In the genomic region with DNA sequence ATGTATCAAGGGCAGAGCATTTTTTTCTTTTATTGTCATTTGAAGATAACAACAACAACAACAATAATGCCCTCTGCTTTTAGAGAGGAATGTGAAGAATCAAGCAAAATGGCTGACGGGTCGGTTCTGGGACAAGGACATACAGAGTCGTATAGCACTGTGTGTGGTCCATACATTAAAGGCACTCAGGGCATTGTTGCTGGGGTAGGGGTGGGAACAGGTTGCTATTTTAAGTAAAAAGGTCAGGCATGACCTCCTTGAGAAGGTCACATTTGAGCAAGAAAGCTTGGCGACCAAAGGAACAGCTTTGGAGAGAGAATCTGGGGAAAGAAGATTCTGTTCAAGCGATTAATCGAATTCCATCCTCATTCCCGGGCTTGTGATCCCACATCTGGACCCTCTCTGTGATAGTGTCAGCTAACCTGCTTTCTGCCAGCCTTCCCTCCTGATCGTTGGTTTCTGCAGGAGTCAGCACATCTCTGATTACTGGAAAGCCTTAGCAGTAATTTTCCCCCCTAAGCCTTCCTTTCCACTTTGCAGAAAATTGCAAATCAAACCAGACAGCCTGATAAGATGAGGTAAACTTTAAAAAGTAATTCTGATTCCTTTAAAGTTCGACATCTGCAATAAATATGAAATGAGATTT, we compare ENCODE assay signal across 20 mouse cellular contexts. TPM values are rescaled to one million over a fixed set of nuclear protein-coding genes. Genes with fewer than 3 reads are reported as not detected.
A peak's percentile ranks its signal among the peaks of the same experiment; 100 is the strongest.
DNase-seq lines count a peak whose midpoint lies in the region; ATAC-seq and TF ChIP-seq lines count a peak whose summit lies in the region.
"Had no signal": no experiment of that assay in that cellular context is flagged by ENCODE, and none has a peak within 500 bp of the region (broad histone marks: within the 10 kb centered on the region; RNA-seq: fewer than 3 reads in every experiment).

No protein-coding gene starts in this region.

- H3K9me3 ChIP-seq in heart, embryonic 10.5 days = no peaks in the 10 kb centered on the region
- no peaks in the 10 kb centered on the region for H3K9me3 ChIP-seq in neural tube, embryonic 15.5 days (replicated peaks)
- H3K9me3 ChIP-seq: forebrain, embryonic 15.5 days; hindbrain, embryonic 12.5 days had no signal

- no peak overlapping the region for H3K9ac ChIP-seq in heart, adult 2 months (ENCODE audit: low read depth, low read length)
- no peak overlapping the region for H3K9ac ChIP-seq in neural tube, embryonic 15.5 days (replicated peaks)
- H3K9ac ChIP-seq: forebrain, embryonic 15.5 days; hindbrain, embryonic 12.5 days had no signal

- TF ChIP-seq CTCF in heart, adult 2 months (IDR thresholded peaks at IDR 0.05) = no peak

- 0 out of 2 replicates have a peak, but pooled peaks cover 3% of the 10 kb centered on the region for H3K36me3 ChIP-seq in heart, embryonic 10.5 days
- H3K36me3 ChIP-seq in heart, adult 2 months (ENCODE audit: control insufficient read depth, insufficient read depth, low read length) = no peaks in the 10 kb centered on the region
- no peaks in the 10 kb centered on the region for H3K36me3 ChIP-seq in neural tube, embryonic 15.5 days

- no peak overlapping the region for H3K4me3 ChIP-seq in heart, embryonic 10.5 days
- no peak overlapping the region for H3K4me3 ChIP-seq in heart, adult 2 months
- H3K4me3 ChIP-seq in neural tube, embryonic 15.5 days (replicated peaks) = no peak overlapping the region
- H3K4me3 ChIP-seq: forebrain, embryonic 15.5 days; hindbrain, embryonic 12.5 days had no signal

- peak; percentile 23 to 62 for DNase-seq in adrenal gland, adult (ENCODE audit: inconsistent age in 2 of 2, low spot score in 1 of 2)
- no peak for DNase-seq in adrenal gland, adult 2 months
- DNase-seq in heart, embryonic 10.5 days (ENCODE audit: low spot score) = no peak
- DNase-seq in heart, adult 2 months = no peak
- DNase-seq in ZHBTc4 (ENCODE audit: low read depth, low spot score) = peak; percentile 92
- DNase-seq in gastrocnemius, postnatal 14 days = no peak
- DNase-seq: adrenal gland, postnatal 25 days; B cell, adult 2 months; cerebellum, adult 8-10 months; cerebellum, postnatal 14 days; gastrocnemius, postnatal 25 days; heart, postnatal 10 days; heart, postnatal 4 days had no signal

- peaks cover 23% of the 10 kb centered on the region; the same call in 1 of the 2 replicates for H3K4me1 ChIP-seq in heart, embryonic 10.5 days
- H3K4me1 ChIP-seq in heart, adult 2 months (ENCODE audit: control insufficient read depth, insufficient read depth, low read length) = no peaks in the 10 kb centered on the region
- H3K4me1 ChIP-seq in neural tube, embryonic 15.5 days = peaks cover 34% of the 10 kb centered on the region

- no peaks in the 10 kb centered on the region for H3K79me2 ChIP-seq in heart, adult 2 months (replicated peaks; ENCODE audit: control insufficient read depth, insufficient read depth, low read length)

- no peak for TF ChIP-seq POLR2A in heart, adult 2 months (IDR thresholded peaks at IDR 0.05; ENCODE audit: insufficient read depth, low read depth, low read length)

- intact Hi-C loops in heart, adult 2 months (cut with DNase I) = no loop called here
- intact Hi-C loops in gastrocnemius, postnatal 14 days (cut with DNase I; ENCODE audit: low total_unique reads) = no loop called here

- ATAC-seq in neural tube, embryonic 15.5 days (ENCODE audit: low FRiP score) = no peak
- ATAC-seq: CD4-positive, CD25-positive, alpha-beta regulatory T cell, adult 4 months; forebrain, embryonic 15.5 days; hindbrain, embryonic 16.5 days; inflammation-experienced regulatory T-cells, adult 6 months; intestine, postnatal 0 days had no signal

- H3K4me2 ChIP-seq in neural tube, embryonic 15.5 days = no peak overlapping the region
- H3K4me2 ChIP-seq: forebrain, embryonic 15.5 days; hindbrain, embryonic 12.5 days had no signal

- no peaks in the 10 kb centered on the region for H3K27me3 ChIP-seq in heart, embryonic 10.5 days (ENCODE audit: insufficient read depth, poor library complexity, severe bottlenecking)
- no peaks in the 10 kb centered on the region for H3K27me3 ChIP-seq in heart, adult 2 months (ENCODE audit: control insufficient read depth, insufficient read depth, low read length)
- no peaks in the 10 kb centered on the region for H3K27me3 ChIP-seq in neural tube, embryonic 15.5 days (replicated peaks)
- H3K27me3 ChIP-seq: forebrain, embryonic 15.5 days; hindbrain, embryonic 12.5 days had no signal

- peak overlapping the region; percentile 36; the same call in 1 of the 2 replicates for H3K27ac ChIP-seq in heart, embryonic 10.5 days
- H3K27ac ChIP-seq in heart, adult 2 months = no peak overlapping the region
- H3K27ac ChIP-seq in neural tube, embryonic 15.5 days (replicated peaks) = no peak overlapping the region
- H3K27ac ChIP-seq: forebrain, embryonic 15.5 days; hindbrain, embryonic 12.5 days had no signal

- no peak for TF ChIP-seq EP300 in heart, adult 2 months (IDR thresholded peaks at IDR 0.05; ENCODE audit: insufficient read depth, low read depth, low read length)

- WGBS in heart, embryonic 10.5 days = 52% methylated on average over 9 of the region's 9 CpGs
- WGBS in heart, adult 2 months = 73% methylated on average over 9 of the region's 9 CpGs
- WGBS in neural tube, embryonic 15.5 days = 54% methylated on average over 9 of the region's 9 CpGs

RNA-seq across cellular contexts. Expression of a gene that starts 14.4 kb away (rescaled TPM):
- 100 to 1,000 TPM in 1 of 2 experiments, 10 to 100 TPM in 1; 94.6 to 133 TPM for total RNA-seq in adrenal gland, adult 2 months (2021)
- polyA plus RNA-seq in adrenal gland, adult 2 months (2012; rRNA removed) = 26.3 and 28.7 TPM in 2 replicates
- 23.3 and 24.2 TPM in 2 replicates for polyA plus RNA-seq in heart, embryonic 10.5 days (2016; fragmentation: Nextera tagmentation; extraction: Ambion mirVana)
- total RNA-seq in heart, adult 2 months (2021) = 10 to 100 TPM; 28.5 to 45.2 TPM
- 10.4 and 11.7 TPM in 2 replicates for polyA plus RNA-seq in heart, adult 2 months (2012; rRNA removed)
- total RNA-seq in gastrocnemius, postnatal 14 days (2021) = 10 to 100 TPM; 27.3 to 31.1 TPM
- 36.2 and 41.6 TPM in 2 replicates for polyA plus RNA-seq in neural tube, embryonic 15.5 days (2015; fragmentation: Nextera tagmentation; extraction: Ambion mirVana)

Comparison
In these comparisons a context has a peak if more than half of its experiments do, and no peak if none do; other contexts are left out.
1. DNase-seq: peak in adrenal gland, adult (2 of 2) and ZHBTc4 (single experiment); none in adrenal gland, adult 2 months (single experiment), heart, embryonic 10.5 days (single experiment), heart, adult 2 months (0 of 2) and gastrocnemius, postnatal 14 days (single experiment).